11 mouse cellular contexts compared by ENCODE assay signal in genomic region chr17:44564611-44565198, GRCm38 (mm10).
"Had no signal": no experiment of that assay in that cellular context is flagged by ENCODE, and none has a peak within 500 bp of the region (broad histone marks: within the 10 kb centered on the region; RNA-seq: fewer than 3 reads in every experiment).

No protein-coding gene starts in this region.

- H3K9ac ChIP-seq: liver, embryonic 13.5 days; liver, postnatal 0 days; lung, embryonic 15.5 days; midbrain, embryonic 13.5 days; neural tube, embryonic 12.5 days had no signal

- H3K4me1 ChIP-seq: liver, embryonic 13.5 days; lung, embryonic 15.5 days; midbrain, embryonic 13.5 days; neural tube, embryonic 12.5 days had no signal

- H3K9me3 ChIP-seq: liver, embryonic 13.5 days; lung, embryonic 15.5 days; midbrain, embryonic 13.5 days; neural tube, embryonic 12.5 days had no signal

- DNase-seq: kidney, adult 11 months; kidney, adult 9 months; liver, embryonic 13.5 days; liver, postnatal 0 days; thymus, adult 18-20 months; thymus, postnatal 14 days had no signal

- H3K27ac ChIP-seq: liver, embryonic 13.5 days; lung, embryonic 15.5 days; midbrain, embryonic 13.5 days; neural tube, embryonic 12.5 days; stomach, postnatal 0 days had no signal

- H3K4me2 ChIP-seq: liver, embryonic 13.5 days; lung, embryonic 15.5 days; midbrain, embryonic 13.5 days; neural tube, embryonic 12.5 days had no signal

- H3K36me3 ChIP-seq: liver, embryonic 13.5 days; lung, embryonic 15.5 days; midbrain, embryonic 13.5 days; neural tube, embryonic 12.5 days had no signal

- H3K27me3 ChIP-seq: liver, embryonic 13.5 days; midbrain, embryonic 13.5 days; neural tube, embryonic 12.5 days had no signal

- ATAC-seq: liver, postnatal 0 days; midbrain, embryonic 13.5 days had no signal

- H3K4me3 ChIP-seq: liver, embryonic 13.5 days; lung, embryonic 15.5 days; midbrain, embryonic 13.5 days; myocyte; neural tube, embryonic 12.5 days had no signal
